Mouse (Mus musculus) kidney, embryonic 14.5 days (tissue): ENCODE measurements at regions not wholly inside any gene's neighbourhood (a gene's known extent, or its start where the extent isn't known, plus 50 kb on each side); places are given as distances from the start of the nearest gene placed in this dataset.

ENCODE experiments used
- ATAC-seq: fragments of 200-750 bp; cut with Nextera tagmentation; 2 replicates; pipeline ENCODE4 v1.8.0; 2017; ENCODE audit warnings: moderate number of reproducible peaks, mild to moderate bottlenecking, moderate TSS enrichment, moderate library complexity; ENCODE audit not compliant: low FRiP score, low TSS enrichment
- H3K27ac ChIP-seq: fragments of 300-500 bp; sonication (generic); 2 replicates; pipeline ENCODE4 v1.5.1; 2014; ENCODE audit warnings: low read depth, mild to moderate bottlenecking, low read length, moderate library complexity, mixed read lengths
- H3K27me3 ChIP-seq: fragments of 300-500 bp; sonication (generic); 2 replicates; pipeline ENCODE4 v1.6.1; 2014; ENCODE audit warnings: mild to moderate bottlenecking, low read length; ENCODE audit not compliant: control insufficient read depth, insufficient read depth
- H3K36me3 ChIP-seq: fragments of 300-500 bp; sonication (generic); 2 replicates; pipeline ENCODE4 v1.6.1; 2014; ENCODE audit warnings: low read length, mixed read lengths; ENCODE audit not compliant: control insufficient read depth, insufficient read depth
- H3K4me1 ChIP-seq: fragments of 300-500 bp; sonication (generic); 2 replicates; pipeline ENCODE4 v1.6.1; 2014; ENCODE audit warnings: low read length, mixed read lengths; ENCODE audit not compliant: control insufficient read depth, insufficient read depth
- H3K4me2 ChIP-seq: fragments of 300-500 bp; sonication (generic); replicated peaks from 2 replicates; pipeline ENCODE4 v1.6.1; 2014; ENCODE audit warnings: low read depth, mild to moderate bottlenecking, low read length
- H3K4me3 ChIP-seq: fragments of 300-500 bp; sonication (generic); 2 replicates; pipeline ENCODE4 v1.5.1; 2014; ENCODE audit warnings: mild to moderate bottlenecking, low read length
- H3K9ac ChIP-seq: fragments of 300-500 bp; sonication (generic); 2 replicates; pipeline ENCODE4 v1.6.1; 2014; ENCODE audit warnings: low read depth, mild to moderate bottlenecking, low read length, moderate library complexity
- H3K9me3 ChIP-seq: fragments of 300-500 bp; sonication (generic); 2 replicates; pipeline ENCODE4 v1.6.1; 2016; ENCODE audit warnings: low read length; ENCODE audit not compliant: control insufficient read depth
- WGBS: fragments of 180-500 bp; shearing (Covaris S2); extraction: QIAGEN DNeasy Blood & Tissue Kit; methylation state at CpG from one replicate; pipeline ENCODE4 v1.1.7; 2014; 5-methylcytosine and 5-hydroxymethylcytosine counted together

DNA sequence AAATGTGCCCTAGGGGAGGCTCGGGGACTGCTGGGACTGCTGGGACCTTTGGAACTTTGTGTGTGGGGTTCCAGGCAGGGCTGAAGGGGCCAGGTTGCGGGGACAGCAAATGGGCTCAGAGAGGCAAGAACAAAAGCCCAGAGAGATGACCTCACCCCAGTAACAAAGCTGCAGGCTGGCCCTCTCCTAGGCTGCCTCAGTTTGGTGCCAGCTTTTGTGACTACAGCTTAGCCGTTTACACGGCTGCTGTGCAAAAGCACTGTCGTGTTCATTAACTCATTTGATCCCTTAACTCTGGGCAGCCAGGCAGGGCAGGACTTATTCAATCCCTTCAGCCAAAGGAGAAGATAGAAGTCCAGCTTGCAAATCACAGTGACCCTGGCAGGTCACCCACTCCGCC, 137.3 kb upstream of the Dynlrb2 start:
- Histone ChIP-seq H3K4me2 (no peak overlapping the region), H3K9ac (no peak overlapping the region), H3K4me3 (no peak overlapping the region), H3K27me3 (no peaks in the 10 kb centered on the region), H3K9me3 (no peaks in the 10 kb centered on the region), H3K4me1 (no peaks in the 10 kb centered on the region; the same call in 1 of the 2 replicates), H3K36me3 (no peaks in the 10 kb centered on the region), H3K27ac (no peak overlapping the region)
- ATAC-seq = no peak
- WGBS = 67% methylated on average over 6 of the region's 6 CpGs

DNA sequence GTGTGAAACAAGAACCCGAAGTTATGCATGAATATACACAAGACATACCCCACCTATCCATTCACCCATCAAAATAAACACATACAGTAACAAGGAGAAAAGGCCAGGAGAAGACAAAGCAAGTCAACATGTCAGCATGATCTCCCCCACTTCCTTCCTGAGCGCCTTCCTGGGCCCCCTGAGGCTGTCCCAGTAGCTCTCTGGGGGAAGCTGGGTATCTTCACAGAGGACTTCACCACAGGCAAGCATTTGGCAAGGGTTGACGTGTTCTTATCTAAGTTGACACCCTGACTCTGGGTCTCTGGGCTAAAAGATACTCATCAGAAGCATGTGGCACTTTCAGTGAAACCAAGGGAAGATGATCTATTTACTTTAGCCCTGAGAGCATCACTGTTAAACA, 138.1 kb upstream of the Dynlrb2 start:
- 64% methylated on average over 3 of the region's 3 CpGs for WGBS
- no peak overlapping the region for H3K27ac ChIP-seq
- H3K4me3 ChIP-seq = no peak overlapping the region
- H3K27me3 ChIP-seq = no peaks in the 10 kb centered on the region
- no peaks in the 10 kb centered on the region for H3K4me1 ChIP-seq
- no peak overlapping the region for H3K4me2 ChIP-seq
- H3K9me3 ChIP-seq = no peaks in the 10 kb centered on the region
- no peak overlapping the region for H3K9ac ChIP-seq
- no peak for ATAC-seq
- H3K36me3 ChIP-seq = no peaks in the 10 kb centered on the region

DNA sequence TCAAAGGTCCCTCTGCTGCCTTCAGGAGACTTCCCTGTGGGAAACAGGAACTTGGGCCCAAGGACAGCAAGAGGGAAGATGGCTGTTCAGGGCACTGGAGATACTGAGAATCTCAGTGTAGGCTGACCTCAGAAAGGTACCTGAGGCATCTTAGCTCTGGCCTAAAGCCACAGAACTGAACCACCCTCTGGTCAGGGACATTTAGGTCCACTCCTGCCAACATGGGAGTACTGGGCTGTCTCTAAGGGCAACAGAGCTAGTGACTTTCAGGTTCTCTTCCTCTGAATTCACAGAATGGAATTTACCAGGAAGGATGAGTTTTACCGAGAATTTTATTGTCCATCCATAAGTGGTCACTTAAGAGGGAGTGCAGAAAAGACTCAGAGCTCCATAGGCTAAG, 140.0 kb upstream of the Dynlrb2 start:
- H3K27ac ChIP-seq = no peak overlapping the region
- no peak overlapping the region for H3K4me3 ChIP-seq
- ATAC-seq = no peak
- H3K4me2 ChIP-seq = no peak overlapping the region
- no peaks in the 10 kb centered on the region for H3K36me3 ChIP-seq
- no peak overlapping the region for H3K9ac ChIP-seq
- no peaks in the 10 kb centered on the region for H3K4me1 ChIP-seq
- WGBS = 77% methylated on average over 1 of the region's 1 CpGs
- H3K27me3 ChIP-seq = no peaks in the 10 kb centered on the region
- no peaks in the 10 kb centered on the region for H3K9me3 ChIP-seq

DNA sequence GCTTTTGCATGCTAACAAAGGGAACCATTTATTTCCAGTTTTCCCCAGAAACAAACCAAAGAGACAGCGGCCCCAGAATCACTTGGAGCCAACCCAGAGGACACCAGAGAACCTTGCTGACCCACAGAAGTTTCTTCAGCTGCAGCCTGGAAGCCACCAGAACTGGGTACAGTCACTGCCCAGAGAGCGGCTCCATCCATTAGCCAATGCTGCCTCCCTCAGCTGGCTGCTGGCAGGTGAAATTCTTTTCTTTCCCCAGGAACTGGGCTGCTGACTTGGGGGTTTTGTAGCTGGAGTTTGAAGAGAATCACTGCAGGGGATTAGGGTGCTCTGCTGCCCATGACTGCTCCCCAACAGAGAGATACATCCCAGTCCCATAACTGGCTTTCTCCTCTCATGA, 140.6 kb upstream of the Dynlrb2 start:
- no peaks in the 10 kb centered on the region for H3K9me3 ChIP-seq
- no peak for ATAC-seq
- H3K4me1 ChIP-seq = no peaks in the 10 kb centered on the region
- WGBS = 68% methylated on average over 2 of the region's 2 CpGs
- no peaks in the 10 kb centered on the region for H3K27me3 ChIP-seq
- no peak overlapping the region for H3K4me2 ChIP-seq
- H3K27ac ChIP-seq = no peak overlapping the region
- H3K9ac ChIP-seq = no peak overlapping the region
- no peak overlapping the region for H3K4me3 ChIP-seq
- H3K36me3 ChIP-seq = no peaks in the 10 kb centered on the region

DNA sequence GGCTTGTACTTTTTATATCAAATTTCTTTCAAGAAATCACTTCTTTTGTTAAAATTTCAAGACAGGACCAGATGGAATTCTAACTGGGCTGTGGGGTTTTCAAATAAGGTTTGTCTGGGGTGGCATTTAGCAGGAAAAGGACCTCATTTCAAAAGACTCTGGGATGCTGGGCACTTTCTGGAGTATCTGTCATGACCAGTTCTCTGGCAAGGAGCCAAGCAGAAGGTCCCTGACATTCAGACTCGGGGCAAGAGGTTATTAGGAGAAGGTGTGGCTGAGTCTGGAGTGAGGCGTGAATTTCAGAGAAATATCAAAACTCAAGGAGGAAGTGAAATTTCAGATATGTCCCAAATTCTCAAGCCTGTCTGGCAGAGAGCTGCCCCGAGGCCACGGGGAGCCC, 142.4 kb upstream of the Dynlrb2 start:
- no peak overlapping the region for H3K4me3 ChIP-seq
- no peaks in the 10 kb centered on the region for H3K36me3 ChIP-seq
- no peak for ATAC-seq
- H3K27ac ChIP-seq = no peak overlapping the region
- H3K9ac ChIP-seq = no peak overlapping the region
- no peaks in the 10 kb centered on the region for H3K27me3 ChIP-seq
- no peaks in the 10 kb centered on the region for H3K4me1 ChIP-seq
- WGBS = 52% methylated on average over 4 of the region's 4 CpGs
- no peaks in the 10 kb centered on the region for H3K9me3 ChIP-seq
- no peak overlapping the region for H3K4me2 ChIP-seq

DNA sequence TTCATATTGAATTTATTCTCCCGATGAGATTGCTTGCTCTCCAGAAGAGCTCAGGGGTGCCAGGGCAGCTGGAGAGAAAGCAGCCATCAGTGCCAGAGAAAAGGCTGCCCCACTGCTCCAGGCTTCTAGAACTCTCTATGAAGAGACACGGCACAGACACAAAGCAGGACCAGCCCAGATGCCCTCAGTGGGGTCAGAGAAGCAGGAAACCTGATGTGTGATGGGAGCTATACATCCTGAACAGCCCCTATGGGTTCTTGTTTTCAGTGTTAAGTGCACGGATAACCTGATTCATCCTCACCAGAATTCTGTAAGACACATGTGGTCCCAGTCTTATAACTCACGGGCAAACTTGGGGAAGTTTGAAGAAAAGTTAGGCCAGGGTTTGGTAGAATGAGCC, 145.0 kb upstream of the Dynlrb2 start:
- Histone ChIP-seq H3K4me1 (no peaks in the 10 kb centered on the region), H3K4me2 (no peak overlapping the region), H3K36me3 (no peaks in the 10 kb centered on the region), H3K27ac (no peak overlapping the region), H3K4me3 (no peak overlapping the region), H3K27me3 (no peaks in the 10 kb centered on the region), H3K9me3 (no peaks in the 10 kb centered on the region), H3K9ac (no peak overlapping the region)
- WGBS = 85% methylated on average over 4 of the region's 4 CpGs
- ATAC-seq = no peak

DNA sequence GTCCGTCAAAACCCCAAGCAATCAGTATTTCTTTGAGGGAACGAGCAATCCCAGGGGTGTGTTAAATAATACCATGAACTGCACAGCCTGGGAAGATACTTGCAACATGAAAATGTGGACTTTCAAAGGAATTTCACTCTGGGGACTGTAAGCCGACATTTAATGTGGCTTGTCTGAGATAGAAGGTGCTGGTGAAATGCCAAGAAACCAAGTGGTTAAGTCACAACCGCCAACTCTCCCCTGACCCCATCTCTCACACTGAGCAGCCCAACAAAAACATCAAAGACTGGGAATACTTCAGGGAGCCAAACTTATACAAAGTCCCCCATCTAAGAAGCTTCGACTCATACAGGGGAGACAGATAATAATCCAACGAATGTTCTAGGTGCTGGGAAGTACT, 150.0 kb upstream of the Dynlrb2 start:
- 61% methylated on average over 6 of the region's 6 CpGs for WGBS
- no peaks in the 10 kb centered on the region for H3K4me1 ChIP-seq
- H3K9me3 ChIP-seq = no peaks in the 10 kb centered on the region
- ATAC-seq = no peak
- H3K4me2 ChIP-seq = no peak overlapping the region
- H3K36me3 ChIP-seq = no peaks in the 10 kb centered on the region
- H3K4me3 ChIP-seq = no peak overlapping the region
- no peak overlapping the region for H3K27ac ChIP-seq
- no peak overlapping the region for H3K9ac ChIP-seq
- no peaks in the 10 kb centered on the region for H3K27me3 ChIP-seq

DNA sequence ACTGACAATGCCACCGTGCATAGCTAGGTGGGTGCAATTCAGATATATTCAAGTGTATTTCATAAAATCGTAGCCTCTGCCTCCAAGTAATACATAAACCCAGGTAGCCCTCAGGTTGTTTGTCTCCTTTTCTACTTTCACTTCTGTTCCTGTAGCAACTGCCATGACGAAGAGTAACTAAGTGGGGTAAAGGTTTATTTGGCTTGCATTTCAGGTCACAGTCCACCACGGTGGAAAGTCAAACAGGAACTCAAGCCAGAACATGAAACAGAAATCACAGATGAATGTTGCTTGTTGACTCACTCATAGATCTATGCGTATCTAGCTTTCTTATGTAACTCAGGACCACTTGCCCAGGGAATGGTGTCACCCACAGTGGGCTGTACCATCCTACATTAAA, 150.9 kb upstream of the Dynlrb2 start:
- Histone ChIP-seq H3K9me3 (no peaks in the 10 kb centered on the region), H3K36me3 (no peaks in the 10 kb centered on the region), H3K9ac (no peak overlapping the region), H3K4me3 (no peak overlapping the region), H3K27me3 (no peaks in the 10 kb centered on the region), H3K4me2 (no peak overlapping the region), H3K27ac (no peak overlapping the region), H3K4me1 (no peaks in the 10 kb centered on the region)
- ATAC-seq = no peak
- 88% methylated on average over 5 of the region's 5 CpGs for WGBS

DNA sequence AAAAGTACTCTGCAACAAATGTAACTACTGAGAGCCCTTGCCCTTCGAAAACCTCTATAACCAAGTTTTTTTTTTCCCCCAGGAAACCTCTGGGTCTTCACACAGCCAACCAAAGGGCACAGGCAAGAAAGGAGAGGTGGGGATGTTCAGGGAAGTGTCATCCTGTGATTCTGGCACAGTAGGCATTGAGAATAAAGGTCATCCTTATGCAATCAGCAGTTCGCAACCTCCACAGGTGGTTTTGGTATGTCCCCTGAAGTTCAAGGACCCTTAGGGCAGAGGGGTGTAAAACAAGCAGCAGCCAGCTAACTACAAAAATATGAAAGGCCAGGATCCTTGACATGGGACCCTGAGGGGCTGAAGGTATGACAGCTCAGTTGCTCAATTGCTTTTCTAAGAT, 152.1 kb upstream of the Dynlrb2 start:
- no peaks in the 10 kb centered on the region for H3K27me3 ChIP-seq
- no peaks in the 10 kb centered on the region for H3K36me3 ChIP-seq
- H3K27ac ChIP-seq = no peak overlapping the region
- no peak for ATAC-seq
- no peak overlapping the region for H3K4me2 ChIP-seq
- no peaks in the 10 kb centered on the region for H3K4me1 ChIP-seq
- H3K9ac ChIP-seq = no peak overlapping the region
- no peaks in the 10 kb centered on the region for H3K9me3 ChIP-seq
- WGBS = 96% methylated on average over 2 of the region's 2 CpGs
- H3K4me3 ChIP-seq = no peak overlapping the region

DNA sequence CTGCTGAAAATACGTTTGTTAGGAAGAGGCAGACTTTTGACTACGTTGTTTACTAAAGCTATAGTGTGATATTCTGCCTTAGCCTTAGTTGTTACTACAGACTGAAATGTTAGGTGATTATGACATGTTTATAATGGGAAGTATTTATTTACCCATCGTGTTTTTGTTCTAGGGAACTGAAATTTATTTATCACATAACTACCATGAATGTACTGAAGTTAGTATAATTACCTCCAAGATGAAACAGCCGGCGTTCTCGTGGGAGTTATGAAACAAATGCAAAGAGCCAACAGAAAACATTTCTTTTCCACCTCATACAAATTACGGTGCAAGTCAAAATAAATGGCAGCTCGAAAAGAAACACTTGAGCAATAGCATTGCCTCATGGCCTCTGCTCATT, 155.8 kb upstream of the Dynlrb2 start:
- no peaks in the 10 kb centered on the region for H3K27me3 ChIP-seq
- no peak overlapping the region for H3K27ac ChIP-seq
- 79% methylated on average over 8 of the region's 8 CpGs for WGBS
- H3K9ac ChIP-seq = no peak overlapping the region
- H3K4me2 ChIP-seq = no peak overlapping the region
- no peaks in the 10 kb centered on the region for H3K9me3 ChIP-seq
- ATAC-seq = no peak
- no peaks in the 10 kb centered on the region for H3K36me3 ChIP-seq
- H3K4me3 ChIP-seq = no peak overlapping the region
- H3K4me1 ChIP-seq = no peaks in the 10 kb centered on the region
